Mouse (Mus musculus) thymus, adult 2 months (tissue): ENCODE measurements at regions not wholly inside any gene's neighbourhood (a gene's known extent, or its start where the extent isn't known, plus 50 kb on each side); places are given as distances from the start of the nearest gene placed in this dataset.

Experiments used
- CTCF ChIP-seq: fragments of 200-500 bp; IDR thresholded peaks from 2 replicates; pipeline ENCODE4 v1.5.1; 2012; ENCODE audit warnings: mild to moderate bottlenecking, control low read depth, low read length, moderate library complexity, borderline replicate concordance; ENCODE audit not compliant: control insufficient read depth, poor library complexity, insufficient read depth; ENCODE audit errors: extremely low read depth
- POLR2A ChIP-seq: fragments of 200-500 bp; IDR thresholded peaks from 2 replicates; pipeline ENCODE4 v1.6.1; 2012; ENCODE audit warnings: mild to moderate bottlenecking, low read length, control low read depth, moderate library complexity; ENCODE audit not compliant: control insufficient read depth, poor library complexity, insufficient read depth; ENCODE audit errors: extremely low read depth

DNA sequence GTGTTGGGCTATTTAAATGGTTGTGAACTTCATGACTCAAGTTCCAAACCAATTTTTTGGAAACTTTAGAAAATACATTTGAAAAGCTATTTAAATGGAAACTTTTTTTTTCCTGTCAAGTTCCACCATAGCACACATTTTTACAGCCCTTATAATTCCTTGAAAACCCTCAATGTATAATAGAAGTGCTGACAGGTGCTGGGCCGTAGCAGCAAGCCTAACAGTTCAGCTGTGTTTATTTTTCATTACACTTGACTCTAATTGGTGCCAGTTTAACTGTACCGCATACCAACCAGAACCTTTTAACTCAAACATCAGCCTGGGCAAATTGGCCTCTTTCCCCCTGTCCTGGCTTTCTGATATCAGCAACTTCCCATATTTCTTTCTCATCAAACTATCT lies 286.7 kb downstream of the Fam49a start:
- TF ChIP-seq POLR2A, result no peak
- no peak for TF ChIP-seq CTCF
